Mouse (Mus musculus) embryonic fibroblast, embryonic 13.5 days (primary cell): ENCODE data around the gene Hbb-bs. TPM values are rescaled to one million over a fixed set of nuclear protein-coding genes. Genes with fewer than 3 reads are reported as not detected.
"Not testable (repeated sequence)": the region's sequence is repeated elsewhere in the genome, so short reads cannot be mapped to it uniquely, and the experiment has no call there.

Source experiments
- H3K27ac ChIP-seq: 2 replicates; pipeline ENCODE4 v1.5.1; 2012; ENCODE audit warnings: low read length, control low read depth, inconsistent platforms; ENCODE audit not compliant: insufficient read depth
- H3K4me1 ChIP-seq: 2 replicates; pipeline ENCODE4 v1.6.1; 2011; ENCODE audit warnings: low read length; ENCODE audit not compliant: control insufficient read depth, insufficient read depth
- H3K4me3 ChIP-seq: 2 replicates; pipeline ENCODE4 v1.5.1; 2011; ENCODE audit warnings: mild to moderate bottlenecking, control low read depth, low read length; ENCODE audit not compliant: insufficient read depth
- CTCF ChIP-seq: IDR thresholded peaks from 2 replicates; pipeline ENCODE4 v1.5.1; 2011; ENCODE audit warnings: mild to moderate bottlenecking, control low read depth, low read length, moderate library complexity, borderline replicate concordance; ENCODE audit not compliant: insufficient read depth
- POLR2A ChIP-seq: IDR thresholded peaks from 2 replicates; pipeline ENCODE4 v1.6.1; 2011; ENCODE audit warnings: low read depth, mild to moderate bottlenecking, control low read depth, low read length, moderate library complexity
- polyA plus RNA-seq: library from polyadenylated mRNA; stranded (reverse); fragments of >200 nt; gene quantifications from 2 replicates; pipeline ENCODE4 v1.2.4, GENCODE M21; 2011; ENCODE audit warnings: low read depth; ENCODE audit not compliant: missing spikeins, insufficient read length

Hbb-bs gene
- polyA plus RNA-seq, 1 experiment, result not detected

- no peak overlapping the region for H3K27ac ChIP-seq
- TF ChIP-seq CTCF (no peak), POLR2A (no peak)
- no peaks in the 10 kb centered on the region for H3K4me1 ChIP-seq
- no peak overlapping the region for H3K4me3 ChIP-seq
Observed at GRCm38 (mm10) chr7:103812174-103812573, 15.7 kb downstream of the Hbb-bs start.

GRCm38 (mm10) chr7:103811223-103811845 lies 16.6 kb downstream of the Hbb-bs start:
- TF ChIP-seq CTCF (no peak), POLR2A (no peak)
- Histone ChIP-seq H3K27ac (no peak overlapping the region), H3K4me1 (no peaks in the 10 kb centered on the region), H3K4me3 (no peak overlapping the region)

- no peaks in the 10 kb centered on the region for H3K4me1 ChIP-seq
- no peak overlapping the region for H3K27ac ChIP-seq
Observed at GRCm38 (mm10) chr7:103810746-103811145, 17.1 kb downstream of the Hbb-bs start.

GRCm38 (mm10) chr7:103810296-103810695 lies 17.6 kb downstream of the Hbb-bs start:
- Histone ChIP-seq H3K4me1 (no peaks in the 10 kb centered on the region), H3K27ac (no peak overlapping the region), H3K4me3 (no peak overlapping the region)
- TF ChIP-seq POLR2A, result no peak
- no peak for TF ChIP-seq CTCF

More at GRCm38 (mm10) chr7:103810746-103811145, 17.1 kb downstream of the Hbb-bs start:
- no peak overlapping the region for H3K4me3 ChIP-seq
- TF ChIP-seq CTCF (no peak), POLR2A (no peak)

- Histone ChIP-seq H3K4me3 (no peak overlapping the region), H3K4me1 (no peaks in the 10 kb centered on the region), H3K27ac (no peak overlapping the region)
- no peak for TF ChIP-seq CTCF
- no peak for TF ChIP-seq POLR2A
Observed at GRCm38 (mm10) chr7:103809801-103810155, 18.1 kb downstream of the Hbb-bs start.

- Histone ChIP-seq H3K27ac (no peak overlapping the region), H3K4me1 (no peaks in the 10 kb centered on the region), H3K4me3 (no peak overlapping the region)
- TF ChIP-seq CTCF (no peak), POLR2A (no peak)
Observed at GRCm38 (mm10) chr7:103808971-103809800, 18.7 kb downstream of the Hbb-bs start.

GRCm38 (mm10) chr7:103808120-103808519 lies 19.8 kb downstream of the Hbb-bs start:
- not testable (repeated sequence) for H3K27ac ChIP-seq, H3K4me3 ChIP-seq, H3K4me1 ChIP-seq

- no peak overlapping the region for H3K4me3 ChIP-seq
- H3K27ac ChIP-seq, result no peak overlapping the region
- no peaks in the 10 kb centered on the region for H3K4me1 ChIP-seq
- no peak for TF ChIP-seq POLR2A
- TF ChIP-seq CTCF, result no peak
Observed at GRCm38 (mm10) chr7:103806856-103807255, 21.0 kb downstream of the Hbb-bs start.

- TF ChIP-seq CTCF (no peak), POLR2A (no peak)
- no peaks in the 10 kb centered on the region for H3K4me1 ChIP-seq
- no peak overlapping the region for H3K27ac ChIP-seq
- no peak overlapping the region for H3K4me3 ChIP-seq
Observed at GRCm38 (mm10) chr7:103792669-103793388, 35.1 kb downstream of the Hbb-bs start.

GRCm38 (mm10) chr7:103791721-103792120 lies 36.2 kb downstream of the Hbb-bs start, which contains the start of gene Olfr67:
Gene Olfr67 (minus strand): TSS chr7:103791821.
- no peaks in the 10 kb centered on the region for H3K4me1 ChIP-seq
- H3K27ac ChIP-seq, result no peak within 1 kb of the TSS
- no peak for TF ChIP-seq POLR2A
- TF ChIP-seq CTCF, result no peak
- no peak within 1 kb of the TSS for H3K4me3 ChIP-seq

GRCm38 (mm10) chr7:103779598-103779997 lies 48.3 kb downstream of the Hbb-bs start, which contains the start of gene Olfr68:
Gene Olfr68 (minus strand): TSS chr7:103779698.
- no peak within 1 kb of the TSS for H3K4me3 ChIP-seq
- no peaks in the 10 kb centered on the region for H3K4me1 ChIP-seq
- H3K27ac ChIP-seq, result no peak within 1 kb of the TSS
- no peak for TF ChIP-seq POLR2A
- no peak for TF ChIP-seq CTCF

- H3K4me3 ChIP-seq, H3K4me1 ChIP-seq: not testable (repeated sequence)
Observed at GRCm38 (mm10) chr7:103777652-103778051, 50.2 kb downstream of the Hbb-bs start.

More at GRCm38 (mm10) chr7:103777652-103778051, 50.2 kb downstream of the Hbb-bs start:
- not testable (repeated sequence) for H3K27ac ChIP-seq
